Mouse (Mus musculus) CH12F3 (cell line): ENCODE data around the gene Foxred2.

Source experiments
- in situ Hi-C: fragments of 300-500 bp; cut with MboI; formaldehyde crosslinking; loops from 2 replicates; pipeline ENCODE4 v1.14.3; 2020; ENCODE audit warnings: low sequenced_read_pairs

The Foxred2 gene

GRCm38 (mm10) chr15:77956404-77956901, at the start of gene Foxred2:
TSS of gene Foxred2 (minus strand) at chr15:77956722.
- in situ Hi-C loops = no loop called here

GRCm38 (mm10) chr15:78003929-78004328, 47.4 kb upstream of the Foxred2 start:
- in situ Hi-C loops = no loop called here

DNA sequence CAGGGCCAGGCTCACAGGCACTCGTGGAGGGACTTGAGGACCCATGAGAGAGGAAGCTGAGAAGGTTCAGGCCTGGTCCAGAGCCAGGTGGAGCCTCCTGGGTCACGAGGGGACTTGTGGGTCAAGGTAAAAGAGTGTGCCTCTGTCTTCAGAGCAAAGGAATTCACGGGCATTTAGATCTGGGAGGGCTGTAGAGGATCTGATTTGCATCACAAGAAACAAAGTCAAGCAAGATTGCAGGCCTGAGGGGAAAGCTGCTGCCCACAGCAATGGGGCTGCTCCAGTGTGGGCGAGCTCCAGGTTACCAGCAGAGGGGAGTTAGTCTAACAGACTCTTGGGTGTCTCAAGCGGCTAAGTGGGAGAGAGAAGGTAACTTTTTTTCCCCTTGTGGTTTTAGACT, 44.9 kb upstream of the Foxred2 start:
- in situ Hi-C loops = no loop called here

DNA sequence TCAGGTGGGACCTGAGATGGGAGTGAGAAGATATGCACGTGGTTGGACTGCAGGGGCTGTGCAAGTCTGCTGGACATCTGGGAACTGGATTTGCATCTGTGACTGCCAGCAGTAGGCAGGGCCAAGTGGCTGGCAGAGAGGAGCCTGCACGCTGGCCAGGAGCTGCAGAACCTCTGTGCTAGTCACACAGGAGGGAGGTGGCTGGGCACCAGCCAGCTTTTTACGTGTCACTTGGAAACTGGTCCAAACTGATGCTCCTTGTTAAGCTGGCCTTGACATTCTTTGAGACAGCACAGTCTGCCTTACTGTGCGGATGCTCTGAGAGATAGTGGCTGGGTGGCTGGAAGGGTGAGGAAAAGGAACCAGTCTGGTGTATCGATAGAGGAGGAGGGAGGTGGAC, 32.0 kb upstream of the Foxred2 start:
- in situ Hi-C loops = no loop called here

DNA sequence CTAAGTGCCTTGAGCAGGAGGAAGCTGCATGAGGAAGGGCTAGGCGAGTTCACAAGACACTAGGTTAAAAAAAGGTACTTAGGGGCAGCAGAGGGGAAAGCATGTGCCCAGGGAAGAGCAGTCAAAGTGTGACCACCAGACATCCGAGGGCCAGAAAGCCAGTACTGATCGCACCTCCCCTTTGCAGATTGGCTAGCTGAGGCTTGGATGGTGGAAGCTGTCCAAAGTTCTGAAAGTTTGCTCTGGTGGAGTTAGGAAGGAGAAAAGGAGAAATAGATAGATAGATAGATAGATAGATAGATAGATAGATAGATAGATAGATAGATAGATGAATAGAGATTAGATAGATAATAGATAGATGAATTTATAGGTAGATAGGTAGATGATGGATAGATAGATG, 26.9 kb upstream of the Foxred2 start:
- in situ Hi-C loops = no loop called here

DNA sequence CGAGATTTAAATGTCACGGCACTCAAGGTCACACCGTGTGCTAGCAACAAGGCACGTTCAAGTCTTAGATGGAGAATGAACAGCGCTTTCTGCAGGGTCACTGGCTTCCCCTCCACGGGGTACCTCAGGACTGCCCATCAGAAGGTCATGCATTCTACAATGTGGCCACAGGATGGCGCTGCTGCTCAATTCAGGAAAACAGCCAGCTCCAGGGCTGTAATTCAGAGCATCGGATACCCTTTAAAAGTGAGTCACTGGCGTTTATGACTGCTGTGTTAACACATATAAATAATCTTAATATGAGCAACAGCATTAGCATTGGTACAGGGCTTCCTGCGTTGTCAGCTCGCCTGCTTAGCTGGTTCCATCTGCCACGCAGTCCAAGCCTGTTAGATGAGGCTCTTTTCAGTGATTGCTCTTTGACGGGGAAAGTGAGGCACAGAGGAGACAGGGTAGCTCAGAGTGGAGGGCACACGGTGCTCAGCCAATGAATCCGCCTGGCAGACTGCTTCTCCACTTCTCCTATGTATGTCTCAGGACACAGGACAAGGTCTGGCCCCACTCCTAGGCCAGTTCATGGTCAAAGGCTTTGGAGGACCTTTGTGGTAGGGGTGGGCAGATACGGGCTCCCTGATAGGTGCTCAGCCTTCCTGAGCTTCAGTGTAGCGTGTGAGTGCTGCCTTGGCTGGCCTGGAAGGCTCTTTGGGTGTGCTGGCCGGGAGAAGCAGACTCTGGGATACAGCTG, 25.8 kb upstream of the Foxred2 start:
- in situ Hi-C loops = no loop called here

- in situ Hi-C loops = no loop called here
These were observed 24.7 kb upstream of the Foxred2 start for GRCm38 (mm10) chr15:77981181-77981680.

DNA sequence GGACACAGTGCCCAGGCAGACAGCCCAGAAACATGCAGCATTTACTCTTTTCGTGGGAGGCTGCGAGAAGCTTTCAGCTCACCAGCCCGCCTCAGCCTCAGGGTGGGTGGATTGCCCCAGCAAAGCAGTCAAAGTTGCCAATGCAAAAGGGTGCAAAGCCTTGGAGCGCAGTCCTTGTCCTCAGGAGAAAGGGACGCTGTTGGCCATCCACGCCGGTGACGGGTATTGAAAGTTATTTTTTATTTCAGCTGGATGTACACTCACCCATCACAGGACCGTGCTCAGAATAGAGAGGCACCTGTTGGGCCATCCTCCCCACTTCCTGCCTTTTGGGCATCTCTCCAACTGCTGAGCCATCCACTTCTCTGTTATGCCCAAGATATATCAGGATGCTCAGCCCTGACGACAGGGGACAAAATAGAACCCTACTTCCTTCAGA, 22.9 kb upstream of the Foxred2 start:
- in situ Hi-C loops = no loop called here

- in situ Hi-C loops = no loop called here
These were observed 21.1 kb upstream of the Foxred2 start for GRCm38 (mm10) chr15:77977663-77978062.

DNA sequence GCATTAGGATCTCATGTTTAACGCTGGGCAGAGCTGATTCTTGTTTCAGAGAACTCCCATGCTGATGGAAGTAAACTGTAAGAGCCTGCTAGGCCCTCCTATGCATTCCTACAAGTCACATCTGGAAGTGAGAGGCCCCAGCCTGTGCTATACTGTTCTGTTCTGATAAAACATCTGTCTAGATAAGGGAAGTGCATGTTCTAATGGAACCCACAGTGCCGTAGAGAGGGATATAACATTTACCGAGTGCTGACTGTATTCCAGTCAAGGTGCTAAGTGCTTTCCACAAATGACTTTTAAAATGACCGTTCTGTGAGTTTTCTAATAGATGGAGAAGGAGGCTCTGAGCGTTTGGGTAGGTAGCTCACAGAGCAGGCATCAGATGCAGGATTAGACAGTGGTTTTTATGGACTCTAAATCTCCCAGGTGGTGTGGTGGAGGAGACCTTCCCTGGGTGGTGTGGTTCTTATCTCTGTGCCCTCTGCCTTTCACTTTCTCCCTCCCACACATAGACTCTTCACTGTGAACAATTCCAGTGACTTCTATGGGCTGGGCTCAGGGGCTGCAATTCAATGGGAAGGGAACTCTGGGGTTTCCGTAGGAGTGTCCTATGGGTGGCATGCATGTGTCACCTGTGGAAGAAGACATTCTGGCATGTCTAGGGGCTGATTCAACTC, 17.8 kb upstream of the Foxred2 start:
- in situ Hi-C loops = no loop called here

DNA sequence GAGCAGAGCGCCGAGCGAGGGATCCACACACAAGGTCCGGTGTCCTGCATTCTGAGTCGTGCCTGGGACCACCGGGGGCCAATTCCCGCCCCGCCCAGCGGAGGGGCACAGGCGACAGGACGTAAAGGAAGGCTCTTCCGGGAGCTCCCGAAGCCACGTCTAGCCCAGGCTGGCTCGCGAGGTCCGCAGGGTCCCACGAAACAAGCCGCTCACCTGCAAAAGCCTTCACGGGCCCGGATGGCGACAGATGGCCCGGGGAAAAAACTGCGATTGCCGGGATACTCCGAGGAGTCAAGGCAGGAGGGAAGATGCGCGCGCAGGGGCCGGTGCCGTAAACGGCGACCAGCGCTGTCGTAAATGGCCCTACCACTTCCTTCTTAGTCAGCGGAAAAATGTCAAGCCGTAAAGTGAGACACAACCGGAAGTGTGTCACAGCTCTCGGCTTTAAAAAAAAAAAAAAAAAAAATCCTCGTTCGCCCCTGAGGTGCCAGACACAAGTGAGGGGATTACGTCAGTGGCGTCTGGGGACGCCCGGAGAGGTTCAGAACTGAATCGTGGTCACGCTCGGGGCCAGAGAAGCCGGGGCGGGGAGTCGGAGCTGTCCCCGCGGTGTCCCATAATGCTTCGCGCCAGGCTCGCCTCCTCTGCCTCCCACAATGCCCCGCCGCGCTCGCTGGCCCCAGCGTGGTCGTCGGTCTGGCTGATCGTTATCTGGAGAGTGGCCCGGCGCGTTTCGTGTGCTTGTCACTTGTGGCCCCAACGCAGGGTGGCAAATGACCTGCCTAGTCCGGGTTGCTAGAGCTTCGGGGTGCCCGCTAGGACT, 14.2 kb upstream of the Foxred2 start, which contains the start of gene Eif3d:
Gene Eif3d (minus strand): TSS at position 344 of the 823 bp plus-strand sequence.
- in situ Hi-C loops = no loop called here

DNA sequence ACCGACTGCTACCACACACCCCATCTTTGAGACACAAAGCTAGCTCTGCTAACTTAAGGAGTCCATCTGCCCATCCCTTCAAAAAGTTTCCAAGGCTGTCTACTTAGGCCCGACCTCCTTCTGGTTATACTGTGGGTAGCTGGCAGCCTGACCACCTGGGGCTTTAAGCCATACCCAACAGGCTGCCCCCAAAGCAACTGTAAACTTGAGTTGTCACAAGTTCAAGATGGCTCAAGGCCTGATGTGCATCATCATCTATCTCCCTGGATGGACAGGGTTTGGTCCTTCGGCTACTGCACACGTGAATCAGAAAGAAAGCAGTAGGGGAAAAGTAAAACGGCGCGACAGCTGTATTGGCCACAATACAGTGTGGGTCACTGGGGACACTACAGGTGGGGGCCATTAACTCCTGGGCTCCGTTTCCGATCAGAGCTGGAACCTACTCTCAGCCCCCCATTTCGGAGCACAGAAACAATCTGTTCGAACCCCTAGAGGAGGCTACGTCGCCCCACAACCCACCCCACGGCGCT, 13.5 kb upstream of the Foxred2 start:
- in situ Hi-C loops = no loop called here

- in situ Hi-C loops = no loop called here
These were observed 8.6 kb upstream of the Foxred2 start for GRCm38 (mm10) chr15:77965117-77965528.

DNA sequence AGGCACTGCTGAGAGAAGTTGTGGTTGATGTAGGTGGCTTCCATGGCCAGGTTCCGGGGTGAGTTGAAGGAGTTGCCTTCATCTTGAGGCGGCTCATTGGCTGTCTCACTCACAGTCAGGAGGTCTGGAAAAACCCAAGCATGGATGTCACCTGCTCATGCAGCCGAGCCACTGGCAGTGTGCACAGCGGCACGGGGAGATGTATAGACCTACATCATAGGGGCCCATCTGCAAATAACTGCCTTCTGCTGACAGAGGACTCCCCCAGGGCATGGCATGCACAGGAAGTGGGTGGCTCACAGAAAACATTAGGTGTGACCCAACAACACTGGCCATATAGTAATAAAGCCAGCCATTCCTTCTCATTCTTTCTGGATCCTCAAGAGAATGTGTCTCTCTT, 5.9 kb upstream of the Foxred2 start:
- in situ Hi-C loops = no loop called here

DNA sequence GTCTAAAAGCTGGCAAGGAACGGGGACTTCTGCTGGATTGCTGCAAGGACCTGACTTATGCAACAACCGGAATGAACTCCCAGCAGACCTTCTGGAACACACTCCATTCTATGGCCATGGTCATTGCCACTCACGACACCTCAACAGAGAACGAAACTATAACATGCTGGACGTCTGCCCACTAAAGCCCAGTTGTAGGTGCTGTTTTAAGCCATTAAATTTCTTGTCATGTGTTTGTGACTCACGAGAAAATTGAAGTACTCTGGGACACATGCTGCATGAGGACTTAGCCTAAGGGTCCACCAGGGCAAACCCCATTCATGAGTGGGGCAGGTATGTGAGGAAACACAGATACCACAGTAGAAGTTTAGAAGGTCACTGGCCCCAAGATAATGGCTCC, 4.2 kb upstream of the Foxred2 start:
- in situ Hi-C loops = no loop called here

- in situ Hi-C loops = no loop called here
These were observed 1.5 kb upstream of the Foxred2 start for GRCm38 (mm10) chr15:77958071-77958470.

DNA sequence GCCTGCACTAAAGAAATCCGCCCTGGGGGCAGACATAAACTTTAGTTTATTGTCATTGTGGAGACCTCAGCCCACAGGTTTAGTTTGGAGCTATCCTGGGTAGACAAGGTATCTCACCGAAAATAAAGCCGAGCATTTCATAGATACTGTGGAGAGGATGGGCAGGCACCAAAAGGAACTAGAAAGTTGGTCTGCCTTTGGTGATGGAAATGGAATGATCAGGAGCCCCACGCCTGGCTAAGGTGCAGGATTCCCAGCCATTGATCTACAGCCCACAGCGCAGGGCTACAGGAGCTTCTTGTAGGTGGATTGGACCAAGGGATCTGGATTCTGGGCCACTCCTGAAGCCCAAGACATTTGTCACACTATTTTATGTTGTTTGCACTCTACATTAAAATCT, 1.1 kb upstream of the Foxred2 start:
- in situ Hi-C loops = no loop called here

GRCm38 (mm10) chr15:77955440-77956403, 800 bp downstream of the Foxred2 start:
- in situ Hi-C loops = no loop called here

DNA sequence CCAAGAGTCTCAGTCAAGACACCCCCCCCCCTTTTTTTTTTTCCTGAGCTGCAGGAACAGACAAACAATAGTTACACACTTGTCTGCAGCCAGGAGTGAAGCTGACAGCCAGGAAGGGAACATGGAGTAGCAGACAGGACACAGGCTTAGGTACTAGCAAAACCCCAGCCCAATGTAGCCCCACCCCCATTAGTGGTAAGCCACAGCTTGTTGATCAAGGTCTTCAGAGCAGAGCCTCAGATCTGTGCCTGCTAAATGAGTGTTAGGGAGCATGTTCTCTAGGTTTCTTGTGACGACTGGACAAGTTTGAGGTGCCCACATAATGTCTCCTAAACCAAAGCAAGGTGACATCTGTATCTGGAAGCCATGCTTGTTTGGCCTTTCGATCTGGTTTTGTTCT, 2.2 kb downstream of the Foxred2 start:
- in situ Hi-C loops = no loop called here

DNA sequence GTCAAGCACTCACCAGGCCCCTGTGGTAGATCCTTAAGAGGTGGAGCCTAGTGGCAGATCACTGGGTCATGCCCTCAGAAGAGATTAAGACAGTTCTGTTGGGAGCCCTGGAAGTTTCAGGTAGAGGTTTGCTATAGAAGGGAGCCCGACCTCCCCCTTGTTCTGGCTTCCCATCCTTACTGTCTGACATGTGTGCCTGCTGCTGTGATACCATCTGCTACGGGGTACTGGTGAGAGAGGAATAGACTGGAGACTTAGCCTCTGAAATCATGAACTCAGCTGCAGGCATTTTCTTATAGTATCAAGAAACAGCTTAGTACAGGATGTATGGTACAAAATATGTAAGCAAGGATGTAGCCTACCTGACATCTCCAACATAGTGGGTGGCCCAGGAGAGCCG, 3.6 kb downstream of the Foxred2 start:
- in situ Hi-C loops = no loop called here
